Mouse (Mus musculus) ES-Bruce4 (cell line): ENCODE results near the gene Ascl4.
A peak's percentile ranks its signal among the peaks of the same experiment; 100 is the strongest.

ENCODE experiments used
- CTCF ChIP-seq: IDR thresholded peaks from one replicate; pipeline ENCODE4 v1.8.1; 2011; ENCODE audit warnings: low read depth, low read length
- EP300 ChIP-seq: IDR thresholded peaks from 2 replicates; pipeline ENCODE4 v1.6.1; 2011; ENCODE audit warnings: low read depth, low read length; ENCODE audit not compliant: insufficient read depth
- POLR2A ChIP-seq: IDR thresholded peaks from one replicate; pipeline ENCODE4 v1.8.1; 2011; ENCODE audit warnings: low read length; ENCODE audit not compliant: insufficient read depth

GRCm38 (mm10) chr10:85968157-85968634 lies 40.7 kb downstream of the Ascl4 start:
- peak; percentile 64 for TF ChIP-seq CTCF
- no peak for TF ChIP-seq POLR2A
- no peak for TF ChIP-seq EP300
